Mouse (Mus musculus) frontal cortex, postnatal 36 days (tissue): Measurements from ENCODE around the gene 2610044O15Rik8.

Experiments
- DNase-seq, 2 experiments: peaks; one replicate each; pipeline ENCODE4 v3.0.0; 2022; ENCODE audit warnings: low spot score in 2 of 2

Gene 2610044O15Rik8

DNA sequence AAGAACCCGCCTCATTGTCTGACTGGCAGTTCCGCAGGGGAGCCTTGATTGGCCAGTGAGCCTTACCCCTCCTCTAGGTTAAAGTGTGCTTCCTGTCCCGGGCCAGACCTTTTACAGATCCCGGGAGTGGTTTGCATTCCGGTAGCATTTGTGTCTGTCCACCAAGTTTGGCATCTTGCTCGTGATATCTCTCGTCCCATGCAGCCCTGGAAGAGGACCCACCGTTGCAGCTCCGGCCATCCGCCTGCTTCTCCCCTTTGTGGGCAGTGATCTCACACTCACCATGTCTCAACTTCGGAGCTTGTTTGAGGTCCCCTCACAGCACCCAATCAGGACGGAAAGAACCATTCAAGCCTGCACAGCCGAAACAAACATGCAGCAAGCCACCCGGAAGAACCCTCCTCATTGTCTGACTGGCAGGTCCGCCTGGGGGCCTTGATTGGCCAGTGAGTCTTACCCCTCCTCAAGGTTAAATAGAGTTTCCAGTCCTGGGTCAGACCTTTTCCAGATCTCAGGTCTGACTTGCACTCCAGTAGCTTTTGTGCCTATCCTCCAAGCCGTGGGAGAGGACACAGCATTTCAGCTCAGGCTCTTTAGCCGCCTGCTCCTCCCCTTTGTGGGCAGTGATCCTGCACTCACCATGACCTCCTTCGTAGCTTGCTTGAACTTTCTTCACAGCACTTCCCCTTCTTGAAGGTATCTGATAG lies at the start of gene 2610044O15Rik8:
Gene 2610044O15Rik8 (minus strand): TSS at position 380 of the 707 bp plus-strand sequence.
- peak; percentile 90 to 94 for DNase-seq

DNA sequence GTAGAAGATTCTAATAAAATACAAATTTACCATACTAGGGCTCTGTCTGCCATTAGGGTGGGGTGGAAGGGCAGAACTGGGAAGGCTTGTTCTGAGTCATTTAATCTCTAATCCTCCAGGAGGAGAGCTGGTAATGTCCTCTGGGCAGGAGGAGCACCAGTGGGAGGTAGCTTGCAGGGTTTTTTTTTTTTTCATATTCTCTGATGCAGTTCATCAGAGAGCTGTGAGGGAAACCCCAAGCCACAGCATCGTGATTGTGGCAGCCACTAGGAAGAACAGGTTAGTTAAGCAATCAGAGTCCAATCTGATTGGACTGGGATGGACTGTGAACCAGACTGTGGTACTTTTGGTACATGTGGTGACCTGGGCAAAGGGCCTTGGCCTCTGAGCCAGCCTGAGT lies 31.7 kb upstream of the 2610044O15Rik8 start:
- no peak for DNase-seq

DNA sequence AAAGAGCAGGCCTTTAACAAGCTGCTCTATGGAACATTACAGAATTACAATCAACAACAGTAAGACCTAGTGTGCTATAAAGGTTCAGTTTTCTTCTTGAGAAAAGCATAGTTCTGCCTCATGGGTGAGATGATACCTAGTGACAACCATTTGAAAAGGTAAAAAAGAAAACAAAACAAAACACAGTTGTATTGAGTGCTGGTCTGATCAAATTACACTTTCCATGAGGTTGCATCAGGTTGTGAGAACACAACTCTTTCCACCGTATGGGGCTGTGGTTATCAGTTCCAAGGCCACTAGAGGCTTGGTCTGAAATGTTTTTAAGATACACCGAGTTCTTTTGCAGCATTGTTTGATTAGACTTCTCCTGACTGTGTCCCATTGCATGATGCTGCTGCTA lies 30.1 kb upstream of the 2610044O15Rik8 start:
- no peak for DNase-seq

DNA sequence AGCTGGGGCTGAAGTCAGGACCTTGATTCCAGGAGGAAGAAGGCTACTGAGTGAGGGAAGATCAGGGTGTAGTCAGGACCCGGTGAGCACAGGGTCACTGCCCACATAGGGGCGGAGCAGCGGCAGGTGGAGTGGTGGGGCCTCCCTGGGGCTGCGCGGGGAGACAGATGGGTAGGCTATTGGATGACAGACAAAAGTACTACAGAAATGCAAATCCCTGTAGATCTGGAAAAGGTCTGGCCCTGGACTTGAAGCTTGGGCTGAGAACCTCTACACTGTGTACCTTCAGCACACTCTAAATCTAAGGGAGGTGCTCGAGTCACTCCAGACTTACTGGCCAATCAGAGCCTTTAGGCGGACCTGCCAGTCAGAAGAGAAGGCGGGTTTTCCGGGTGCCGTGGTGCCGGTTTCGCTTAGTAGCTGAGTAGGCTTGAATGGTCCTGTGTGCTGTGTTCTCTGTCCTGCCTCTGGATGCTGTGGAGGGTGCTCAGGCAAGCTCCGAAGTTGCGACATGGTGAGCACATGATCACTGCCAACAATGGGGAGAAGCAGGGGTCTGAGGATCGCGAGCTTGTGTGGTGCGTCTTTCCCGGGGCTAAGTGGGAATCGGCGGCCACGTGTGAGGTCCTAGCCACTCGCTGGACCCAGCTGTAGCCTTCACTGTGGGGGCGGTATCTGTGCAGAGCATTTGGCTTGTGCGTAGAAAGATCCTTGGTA lies 29.2 kb upstream of the 2610044O15Rik8 start:
- peak; percentile 81 to 91 for DNase-seq

DNA sequence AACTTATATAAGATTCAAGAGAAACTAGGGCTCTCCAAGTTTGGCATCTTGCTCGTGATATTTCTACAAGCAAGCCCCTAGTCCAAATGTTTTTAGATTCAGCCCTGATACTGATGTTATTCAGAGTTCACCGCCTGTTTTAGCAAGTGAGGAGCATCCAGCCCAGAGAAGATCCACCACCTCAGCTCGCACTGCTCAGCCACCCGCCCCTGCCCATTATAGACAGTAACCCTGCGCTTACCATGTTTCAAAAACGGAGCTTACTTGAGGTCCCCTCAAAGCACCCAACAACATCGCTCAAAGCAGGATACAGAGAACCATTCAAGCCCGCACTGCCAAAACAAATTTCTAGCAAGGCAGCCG lies 561 bp downstream of the 2610044O15Rik8 start:
- DNase-seq = no peak
